Mouse (Mus musculus): ENCODE data around the gene Lgals4. TPM values are rescaled to one million over a fixed set of nuclear protein-coding genes. Genes with fewer than 3 reads are reported as not detected.

Gene Lgals4
- polyA plus RNA-seq, 1 experiment from 2014 or later, result 353 TPM

DNA sequence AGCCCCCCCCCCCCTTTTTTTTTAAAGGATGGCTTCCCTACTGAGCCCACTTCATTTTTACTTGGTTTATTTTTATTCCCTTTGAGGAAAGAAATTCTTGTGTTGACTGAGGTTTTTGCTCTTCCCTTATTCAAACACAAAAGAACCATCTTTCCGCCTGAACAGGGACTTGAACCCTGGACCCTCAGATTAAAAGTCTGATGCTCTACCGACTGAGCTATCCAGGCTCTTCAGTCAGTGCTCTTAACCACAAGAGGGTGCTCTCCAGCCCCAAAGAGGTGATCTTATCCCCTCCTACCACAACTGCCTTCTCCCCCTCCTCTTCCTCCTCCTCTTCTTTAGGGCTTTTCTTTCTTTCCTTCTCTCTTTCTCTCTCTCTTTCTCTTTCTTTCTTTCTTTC is 39.8 kb upstream of the Lgals4 start:
- Histone ChIP-seq H3K9ac (ENCODE audit: low read length) (no peak overlapping the region), H3K4me1 (ENCODE audit: control insufficient read depth, insufficient read depth, low read length) (peaks cover 16% of the 10 kb centered on the region), H3K4me2 (ENCODE audit: low read depth, low read length) (no peak overlapping the region), H3K27me3 (ENCODE audit: control insufficient read depth, insufficient read depth, low read length) (no peaks in the 10 kb centered on the region), H3K27ac (ENCODE audit: low read length) (no peak overlapping the region), H3K36me3 (ENCODE audit: control insufficient read depth, insufficient read depth, low read length) (no peaks in the 10 kb centered on the region), H3K4me3 (replicated peaks; ENCODE audit: low read length) (no peak overlapping the region), H3K9me3 (replicated peaks; ENCODE audit: control insufficient read depth, low read length) (no peaks in the 10 kb centered on the region)
- 42% methylated on average over 2 of the region's 2 CpGs for WGBS
- ATAC-seq (ENCODE audit: insufficient read depth, low FRiP score), result no peak

DNA sequence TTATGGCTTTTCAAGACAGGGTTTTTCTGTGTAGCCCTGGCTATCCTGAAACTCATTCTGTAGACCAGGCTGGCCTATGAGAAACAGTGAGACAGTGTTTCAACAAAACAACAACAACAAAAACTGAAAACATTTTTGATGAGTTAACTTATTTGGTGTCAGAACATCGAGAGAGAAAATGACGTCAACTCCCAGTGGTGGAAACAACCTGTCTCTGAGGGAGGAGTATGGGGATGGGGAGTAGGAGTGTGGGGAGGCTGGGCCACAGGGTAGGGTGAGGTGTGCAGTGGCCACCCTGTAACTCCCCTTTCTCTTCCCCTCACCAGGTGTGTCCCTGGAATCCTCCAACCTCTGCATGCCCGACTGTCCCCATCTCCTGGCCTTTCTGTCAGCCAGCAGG is 39.2 kb upstream of the Lgals4 start:
- no peak for ATAC-seq (ENCODE audit: insufficient read depth, low FRiP score)
- no peaks in the 10 kb centered on the region for H3K27me3 ChIP-seq (ENCODE audit: control insufficient read depth, insufficient read depth, low read length)
- H3K4me1 ChIP-seq (ENCODE audit: control insufficient read depth, insufficient read depth, low read length), result peaks cover 10% of the 10 kb centered on the region
- no peak overlapping the region for H3K4me2 ChIP-seq (ENCODE audit: low read depth, low read length)
- H3K36me3 ChIP-seq (ENCODE audit: control insufficient read depth, insufficient read depth, low read length), result no peaks in the 10 kb centered on the region
- no peak overlapping the region for H3K4me3 ChIP-seq (replicated peaks; ENCODE audit: low read length)
- no peak overlapping the region for H3K9ac ChIP-seq (ENCODE audit: low read length)
- WGBS, result 77% methylated on average over 3 of the region's 3 CpGs
- H3K27ac ChIP-seq (ENCODE audit: low read length), result no peak overlapping the region
- H3K9me3 ChIP-seq (replicated peaks; ENCODE audit: control insufficient read depth, low read length), result no peaks in the 10 kb centered on the region

DNA sequence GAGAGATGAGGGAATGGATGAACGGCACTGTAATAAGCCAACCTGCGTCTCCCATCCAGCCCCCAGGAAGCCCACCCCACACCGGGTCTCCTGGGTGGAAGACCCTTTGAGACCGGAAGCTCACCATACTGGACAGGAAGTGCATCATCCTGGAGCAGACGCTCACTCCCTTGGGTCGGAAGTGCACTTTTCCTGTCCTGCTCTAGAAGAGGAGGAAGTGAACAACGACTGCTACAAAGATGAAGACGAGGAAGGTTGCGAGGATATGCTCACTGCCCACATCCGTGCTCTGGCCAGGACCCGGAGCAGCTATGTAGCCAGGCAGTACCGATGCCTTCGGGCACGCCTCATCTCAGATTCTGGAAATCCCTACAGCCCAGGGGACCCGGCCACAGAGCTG is 37.8 kb upstream of the Lgals4 start:
- H3K4me3 ChIP-seq (replicated peaks; ENCODE audit: low read length), result peak overlapping the region; percentile 9; the same call in 1 of the 2 replicates
- WGBS, result 72% methylated on average over 15 of the region's 15 CpGs
- no peak overlapping the region for H3K9ac ChIP-seq (ENCODE audit: low read length)
- H3K36me3 ChIP-seq (ENCODE audit: control insufficient read depth, insufficient read depth, low read length), result no peaks in the 10 kb centered on the region
- H3K4me1 ChIP-seq (ENCODE audit: control insufficient read depth, insufficient read depth, low read length), result peaks cover 5% of the 10 kb centered on the region
- ATAC-seq (ENCODE audit: insufficient read depth, low FRiP score), result no peak
- peak overlapping the region; percentile 1; the same call in 1 of the 2 replicates for H3K27ac ChIP-seq (ENCODE audit: low read length)
- H3K4me2 ChIP-seq (ENCODE audit: low read depth, low read length), result peak overlapping the region; percentile 46; the same call in 1 of the 2 replicates
- H3K27me3 ChIP-seq (ENCODE audit: control insufficient read depth, insufficient read depth, low read length), result no peaks in the 10 kb centered on the region
- no peaks in the 10 kb centered on the region for H3K9me3 ChIP-seq (replicated peaks; ENCODE audit: control insufficient read depth, low read length)

DNA sequence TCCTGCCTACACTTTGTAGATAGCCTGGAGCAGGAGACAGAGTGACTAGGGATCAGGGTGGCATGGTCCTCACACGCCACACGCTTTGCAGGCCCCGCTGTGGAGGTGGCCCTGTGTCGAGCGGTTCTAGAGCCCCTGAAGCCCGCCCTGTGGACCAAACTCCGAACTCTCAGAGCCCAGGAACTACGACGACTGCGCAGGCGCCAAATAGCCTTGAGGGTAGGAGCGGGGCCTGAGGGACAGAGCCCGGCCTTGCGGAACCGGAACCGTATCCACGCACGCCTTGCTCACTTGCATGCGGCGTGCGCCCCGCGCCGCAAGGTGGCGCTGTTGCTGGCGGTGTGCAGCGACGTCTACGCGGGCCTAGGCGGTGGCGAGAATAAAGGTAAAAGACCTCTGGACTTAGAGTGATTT is 37.1 kb upstream of the Lgals4 start:
- Histone ChIP-seq H3K36me3 (ENCODE audit: control insufficient read depth, insufficient read depth, low read length) (no peaks in the 10 kb centered on the region), H3K27ac (ENCODE audit: low read length) (peak overlapping the region; percentile 1; the same call in 1 of the 2 replicates), H3K4me3 (replicated peaks; ENCODE audit: low read length) (peak overlapping the region; percentile 9), H3K27me3 (ENCODE audit: control insufficient read depth, insufficient read depth, low read length) (no peaks in the 10 kb centered on the region), H3K9me3 (replicated peaks; ENCODE audit: control insufficient read depth, low read length) (no peaks in the 10 kb centered on the region), H3K4me1 (ENCODE audit: control insufficient read depth, insufficient read depth, low read length) (peaks cover 12% of the 10 kb centered on the region), H3K4me2 (ENCODE audit: low read depth, low read length) (peak overlapping the region; percentile 46), H3K9ac (ENCODE audit: low read length) (peak overlapping the region; percentile 72)
- WGBS, result 13% methylated on average over 32 of the region's 32 CpGs
- peak; percentile 63 for ATAC-seq (ENCODE audit: insufficient read depth, low FRiP score)

DNA sequence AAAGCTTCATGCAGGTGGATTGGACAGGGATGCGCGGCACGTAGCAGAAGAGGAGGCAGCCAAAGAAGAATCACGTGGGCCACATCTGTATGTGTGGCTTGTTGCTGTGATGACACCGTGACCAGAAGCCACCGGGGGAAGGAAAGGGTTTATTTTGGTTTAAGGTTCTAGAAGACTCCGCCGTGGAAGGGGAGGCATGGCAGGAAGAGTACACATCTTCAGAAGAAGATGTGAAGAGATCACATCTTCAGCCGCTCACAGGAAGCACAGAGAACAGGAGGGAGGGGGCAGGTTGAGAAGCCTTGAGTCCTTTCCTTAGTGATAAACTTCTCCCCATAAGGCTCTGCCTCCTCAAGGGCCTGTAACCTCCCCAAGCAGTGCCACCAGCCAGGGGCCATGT is 33.7 kb upstream of the Lgals4 start:
- H3K36me3 ChIP-seq (ENCODE audit: control insufficient read depth, insufficient read depth, low read length), result no peaks in the 10 kb centered on the region
- H3K27me3 ChIP-seq (ENCODE audit: control insufficient read depth, insufficient read depth, low read length), result no peaks in the 10 kb centered on the region
- no peak overlapping the region for H3K4me2 ChIP-seq (ENCODE audit: low read depth, low read length)
- peaks cover 43% of the 10 kb centered on the region for H3K4me1 ChIP-seq (ENCODE audit: control insufficient read depth, insufficient read depth, low read length)
- no peak overlapping the region for H3K9ac ChIP-seq (ENCODE audit: low read length)
- ATAC-seq (ENCODE audit: insufficient read depth, low FRiP score), result no peak
- no peaks in the 10 kb centered on the region for H3K9me3 ChIP-seq (replicated peaks; ENCODE audit: control insufficient read depth, low read length)
- H3K4me3 ChIP-seq (replicated peaks; ENCODE audit: low read length), result no peak overlapping the region
- peak overlapping the region; percentile 100; the same call in 1 of the 2 replicates for H3K27ac ChIP-seq (ENCODE audit: low read length)
- 89% methylated on average over 9 of the region's 9 CpGs for WGBS

DNA sequence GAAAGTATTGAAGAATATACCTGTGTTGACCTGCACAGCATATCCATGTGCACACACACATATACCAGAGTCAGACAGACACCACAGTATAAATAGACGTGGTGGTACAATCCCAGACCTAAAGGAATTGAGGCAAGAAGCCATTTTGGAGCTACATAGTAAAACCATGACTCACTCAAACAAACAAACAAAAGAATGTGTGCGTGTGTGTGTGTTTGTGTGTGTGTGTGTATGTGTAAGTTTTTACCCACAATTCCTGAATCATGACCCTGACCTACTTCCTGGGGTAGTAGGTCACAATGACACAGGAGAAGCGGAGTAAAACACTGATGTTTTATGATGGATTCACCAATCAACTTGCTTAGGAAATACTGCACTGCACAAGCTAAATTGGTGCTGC is 32.2 kb upstream of the Lgals4 start:
- no peak for ATAC-seq (ENCODE audit: insufficient read depth, low FRiP score)
- Histone ChIP-seq H3K9me3 (replicated peaks; ENCODE audit: control insufficient read depth, low read length) (no peaks in the 10 kb centered on the region), H3K9ac (ENCODE audit: low read length) (no peak overlapping the region), H3K27ac (ENCODE audit: low read length) (peak overlapping the region; percentile 100), H3K4me3 (replicated peaks; ENCODE audit: low read length) (no peak overlapping the region), H3K4me2 (ENCODE audit: low read depth, low read length) (0 out of 2 replicates have a peak overlapping the region, but pooled peaks have one; percentile 42), H3K27me3 (ENCODE audit: control insufficient read depth, insufficient read depth, low read length) (no peaks in the 10 kb centered on the region), H3K4me1 (ENCODE audit: control insufficient read depth, insufficient read depth, low read length) (peaks cover 43% of the 10 kb centered on the region), H3K36me3 (ENCODE audit: control insufficient read depth, insufficient read depth, low read length) (no peaks in the 10 kb centered on the region)
- WGBS, result 52% methylated on average over 3 of the region's 3 CpGs

DNA sequence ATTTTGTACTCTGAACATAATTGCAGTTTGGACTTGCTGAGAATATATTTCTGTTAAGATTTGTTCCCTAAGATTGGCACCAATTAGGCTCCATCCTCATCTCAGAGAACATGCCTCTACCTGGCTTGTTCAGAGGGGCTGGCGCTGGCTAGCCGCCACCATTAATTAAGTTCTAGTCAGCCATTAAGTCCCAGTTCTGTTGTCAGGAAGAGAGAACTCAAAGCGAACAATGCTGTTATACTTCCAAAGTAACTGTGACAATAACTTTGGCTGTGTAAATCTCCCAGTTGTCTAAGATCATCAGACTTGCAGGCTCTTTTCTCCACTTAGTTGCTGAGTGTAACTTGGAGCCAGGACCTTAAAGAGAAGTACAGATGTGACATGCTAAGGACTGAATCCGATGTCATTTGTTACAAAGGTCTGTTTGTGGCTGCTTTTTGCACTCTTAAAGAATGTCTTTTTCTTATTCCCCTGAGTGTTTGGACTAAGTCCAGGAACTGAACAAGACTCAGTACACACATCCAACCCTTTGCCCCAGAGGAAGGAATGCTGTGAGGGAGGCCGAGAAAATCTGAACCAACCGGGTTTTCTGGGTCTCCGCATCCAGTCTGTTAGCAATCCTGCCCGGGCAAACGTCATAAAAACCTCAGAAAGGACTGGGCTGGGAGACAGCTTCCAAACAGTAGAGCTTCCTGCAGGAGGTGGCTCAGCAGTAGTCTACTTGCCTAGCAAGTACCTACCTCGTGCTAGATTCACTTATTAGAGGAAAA is 31.6 kb upstream of the Lgals4 start:
- Histone ChIP-seq H3K27me3 (ENCODE audit: control insufficient read depth, insufficient read depth, low read length) (no peaks in the 10 kb centered on the region), H3K4me3 (replicated peaks; ENCODE audit: low read length) (peak overlapping the region; percentile 19), H3K27ac (ENCODE audit: low read length) (peak overlapping the region; percentile 100), H3K36me3 (ENCODE audit: control insufficient read depth, insufficient read depth, low read length) (no peaks in the 10 kb centered on the region), H3K9ac (ENCODE audit: low read length) (peak overlapping the region; percentile 63), H3K4me1 (ENCODE audit: control insufficient read depth, insufficient read depth, low read length) (peaks cover 38% of the 10 kb centered on the region), H3K9me3 (replicated peaks; ENCODE audit: control insufficient read depth, low read length) (no peaks in the 10 kb centered on the region), H3K4me2 (ENCODE audit: low read depth, low read length) (peak overlapping the region; percentile 42)
- peak; percentile 81 for ATAC-seq (ENCODE audit: insufficient read depth, low FRiP score)
- WGBS, result 17% methylated on average over 10 of the region's 10 CpGs

DNA sequence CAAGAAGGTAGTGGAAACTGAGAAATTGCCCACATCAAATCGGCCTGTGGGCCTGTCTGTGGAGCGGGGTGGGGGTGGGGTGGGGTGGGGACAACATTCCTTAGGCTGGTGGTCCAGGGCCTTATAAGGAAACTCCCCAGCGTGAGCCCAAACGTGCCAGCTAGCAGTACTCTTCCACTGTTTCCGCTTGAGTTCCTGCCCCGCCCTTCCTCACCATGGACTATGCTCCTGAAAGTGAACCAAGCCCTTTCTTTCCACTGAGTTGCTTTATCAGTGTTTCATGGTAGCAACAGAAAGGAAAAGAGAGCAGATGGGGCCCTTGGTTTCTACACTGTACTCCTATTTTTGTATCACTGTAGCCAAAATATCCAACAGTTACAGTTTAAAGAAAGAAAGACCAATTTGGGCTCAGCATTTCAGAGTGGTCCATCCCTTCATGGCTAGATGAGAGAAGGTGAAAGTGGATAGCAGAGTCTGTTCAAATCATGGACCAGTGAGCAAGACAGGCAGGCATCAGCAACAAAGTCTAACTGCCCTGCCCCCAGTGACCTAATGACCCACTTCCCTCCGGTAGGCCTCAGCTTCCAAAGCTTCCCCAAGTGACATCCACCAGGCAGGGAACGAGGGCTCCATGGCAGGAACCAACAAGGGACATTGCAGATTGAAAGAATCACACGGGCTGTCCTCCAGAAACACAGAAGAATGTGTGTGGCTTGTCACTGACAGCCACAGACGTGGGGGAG is 30.6 kb upstream of the Lgals4 start:
- no peaks in the 10 kb centered on the region for H3K27me3 ChIP-seq (ENCODE audit: control insufficient read depth, insufficient read depth, low read length)
- H3K9me3 ChIP-seq (replicated peaks; ENCODE audit: control insufficient read depth, low read length), result no peaks in the 10 kb centered on the region
- H3K27ac ChIP-seq (ENCODE audit: low read length), result peak overlapping the region; percentile 100
- peak overlapping the region; percentile 63 for H3K9ac ChIP-seq (ENCODE audit: low read length)
- peak; percentile 74 for ATAC-seq (ENCODE audit: insufficient read depth, low FRiP score)
- peaks cover 43% of the 10 kb centered on the region for H3K4me1 ChIP-seq (ENCODE audit: control insufficient read depth, insufficient read depth, low read length)
- 17% methylated on average over 10 of the region's 10 CpGs for WGBS
- H3K4me2 ChIP-seq (ENCODE audit: low read depth, low read length), result peak overlapping the region; percentile 42
- no peaks in the 10 kb centered on the region for H3K36me3 ChIP-seq (ENCODE audit: control insufficient read depth, insufficient read depth, low read length)
- H3K4me3 ChIP-seq (replicated peaks; ENCODE audit: low read length), result peak overlapping the region; percentile 19

DNA sequence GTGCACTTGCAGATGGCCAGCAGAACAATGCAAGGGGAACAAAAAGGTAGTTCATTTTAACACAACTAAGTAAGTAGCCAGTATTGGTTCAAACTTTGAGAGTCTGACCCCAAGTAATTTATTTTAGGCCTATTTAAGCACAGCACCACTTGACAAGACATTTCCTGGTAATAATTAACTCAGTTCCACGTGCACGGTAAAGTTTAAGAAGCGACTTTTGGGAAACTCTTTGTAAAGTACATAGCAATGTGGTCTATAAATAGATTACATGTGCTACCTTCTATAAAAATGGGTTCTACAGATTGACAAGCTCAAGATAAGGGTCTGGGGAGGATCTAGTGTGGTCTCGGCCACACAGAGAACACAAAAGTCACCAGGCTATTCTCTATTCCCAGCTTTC is 29.9 kb upstream of the Lgals4 start:
- WGBS, result 23% methylated on average over 4 of the region's 4 CpGs
- H3K27me3 ChIP-seq (ENCODE audit: control insufficient read depth, insufficient read depth, low read length), result no peaks in the 10 kb centered on the region
- peak overlapping the region; percentile 63 for H3K9ac ChIP-seq (ENCODE audit: low read length)
- H3K4me3 ChIP-seq (replicated peaks; ENCODE audit: low read length), result no peak overlapping the region
- peaks cover 46% of the 10 kb centered on the region for H3K4me1 ChIP-seq (ENCODE audit: control insufficient read depth, insufficient read depth, low read length)
- no peaks in the 10 kb centered on the region for H3K9me3 ChIP-seq (replicated peaks; ENCODE audit: control insufficient read depth, low read length)
- H3K27ac ChIP-seq (ENCODE audit: low read length), result peak overlapping the region; percentile 100
- H3K36me3 ChIP-seq (ENCODE audit: control insufficient read depth, insufficient read depth, low read length), result no peaks in the 10 kb centered on the region
- peak overlapping the region; percentile 42 for H3K4me2 ChIP-seq (ENCODE audit: low read depth, low read length)
- peak; percentile 26; the same call in 1 of the 2 replicates for ATAC-seq (ENCODE audit: insufficient read depth, low FRiP score)

All from stomach, embryonic 16.5 days (tissue).